Mouse (Mus musculus) spleen, adult 2 months (tissue): ENCODE measurements around the gene Prdx5. TPM values are rescaled to one million over a fixed set of nuclear protein-coding genes. Genes with fewer than 3 reads are reported as not detected.

Experiments used
- DNase-seq, 2 experiments: peaks; one replicate each; pipeline versions ENCODE4 v3.0.0 to v3.0.0-alpha.2; 2012 to 2021; ENCODE audit warnings: low spot score in 2 of 2, low read depth in 1 of 2
- H3K27ac ChIP-seq: fragments of 200-500 bp; 2 replicates; pipeline ENCODE4 v1.5.1; 2012; ENCODE audit warnings: low read length, inconsistent platforms; ENCODE audit not compliant: insufficient read depth
- H3K27me3 ChIP-seq: fragments of 200-500 bp; 2 replicates; pipeline ENCODE4 v1.6.1; 2012; ENCODE audit warnings: mild to moderate bottlenecking, moderate library complexity, low read length, inconsistent platforms; ENCODE audit not compliant: control insufficient read depth, insufficient read depth
- H3K36me3 ChIP-seq: fragments of 200-500 bp; 2 replicates; pipeline ENCODE4 v1.6.1; 2012; ENCODE audit warnings: mild to moderate bottlenecking, low read length, inconsistent platforms; ENCODE audit not compliant: control insufficient read depth, insufficient read depth
- H3K4me1 ChIP-seq: fragments of 200-500 bp; 2 replicates; pipeline ENCODE4 v1.6.1; 2011; ENCODE audit warnings: inconsistent platforms; ENCODE audit not compliant: control insufficient read depth, insufficient read depth, insufficient read length
- H3K4me3 ChIP-seq: fragments of 200-500 bp; 2 replicates; pipeline ENCODE4 v1.5.1; 2011; ENCODE audit warnings: mild to moderate bottlenecking, inconsistent platforms; ENCODE audit not compliant: insufficient read depth, insufficient read length; ENCODE audit errors: extremely low read depth
- CTCF ChIP-seq: fragments of 200-500 bp; IDR thresholded peaks from 2 replicates; pipeline ENCODE4 v1.5.1; 2011; ENCODE audit warnings: mild to moderate bottlenecking, inconsistent platforms; ENCODE audit not compliant: insufficient read depth, insufficient read length, insufficient replicate concordance; ENCODE audit errors: extremely low read depth
- POLR2A ChIP-seq: fragments of 200-500 bp; IDR thresholded peaks from 2 replicates; pipeline ENCODE4 v1.6.1; 2011; ENCODE audit warnings: low read depth, low read length, inconsistent platforms
- WGBS: fragments of 180-500 bp; shearing (Covaris S2); methylation state at CpG from one replicate; pipeline ENCODE4 v1.1.7; 2018; 5-methylcytosine and 5-hydroxymethylcytosine counted together
- polyA plus RNA-seq: library from polyadenylated mRNA; depleted of rRNA; stranded (reverse); fragments of >200 nt; gene quantifications from 2 replicates; pipeline ENCODE4 v1.2.3, GENCODE M21; 2012

The Prdx5 gene
- polyA plus RNA-seq, 1 experiment: 54.6 TPM

- no peaks in the 10 kb centered on the region for H3K36me3 ChIP-seq
- TF ChIP-seq POLR2A: no peak
- no peak for TF ChIP-seq CTCF
Observed at GRCm38 (mm10) chr19:6877965-6878364, 31.9 kb downstream of the Prdx5 start.

GRCm38 (mm10) chr19:6876799-6877198 is 33.1 kb downstream of the Prdx5 start:
- H3K4me1 ChIP-seq: peaks cover 9% of the 10 kb centered on the region; the same call in 1 of the 2 replicates
- no peaks in the 10 kb centered on the region for H3K27me3 ChIP-seq
- H3K36me3 ChIP-seq: no peaks in the 10 kb centered on the region
- TF ChIP-seq POLR2A (no peak), CTCF (no peak)
- no peak overlapping the region for H3K4me3 ChIP-seq
- H3K27ac ChIP-seq: no peak overlapping the region
- no peak for DNase-seq

More at GRCm38 (mm10) chr19:6877965-6878364, 31.9 kb downstream of the Prdx5 start:
- H3K4me3 ChIP-seq: no peak overlapping the region
- WGBS: 87% methylated on average over 4 of the region's 4 CpGs
- no peaks in the 10 kb centered on the region for H3K27me3 ChIP-seq
- no peak for DNase-seq
- H3K27ac ChIP-seq: no peak overlapping the region
- H3K4me1 ChIP-seq: no peaks in the 10 kb centered on the region

- TF ChIP-seq CTCF: no peak
- TF ChIP-seq POLR2A: no peak
- DNase-seq: no peak
- Histone ChIP-seq H3K27ac (no peak overlapping the region), H3K27me3 (no peaks in the 10 kb centered on the region), H3K4me3 (no peak overlapping the region), H3K36me3 (no peaks in the 10 kb centered on the region), H3K4me1 (peaks cover 17% of the 10 kb centered on the region; the same call in 1 of the 2 replicates)
- 87% methylated on average over 6 of the region's 6 CpGs for WGBS
Observed at GRCm38 (mm10) chr19:6875834-6876233, 34.1 kb downstream of the Prdx5 start.

- TF ChIP-seq CTCF (no peak), POLR2A (no peak)
- no peak for DNase-seq
- Histone ChIP-seq H3K36me3 (no peaks in the 10 kb centered on the region), H3K27me3 (no peaks in the 10 kb centered on the region), H3K27ac (no peak overlapping the region), H3K4me1 (peaks cover 19% of the 10 kb centered on the region; the same call in 1 of the 2 replicates), H3K4me3 (no peak overlapping the region)
- 87% methylated on average over 1 of the region's 1 CpGs for WGBS
Observed at GRCm38 (mm10) chr19:6874257-6874656, 35.6 kb downstream of the Prdx5 start.

GRCm38 (mm10) chr19:6872701-6873100 is 37.2 kb downstream of the Prdx5 start:
- Histone ChIP-seq H3K4me3 (no peak overlapping the region), H3K27ac (no peak overlapping the region), H3K4me1 (peaks cover 19% of the 10 kb centered on the region; the same call in 1 of the 2 replicates), H3K27me3 (no peaks in the 10 kb centered on the region), H3K36me3 (no peaks in the 10 kb centered on the region)
- DNase-seq: no peak
- 39% methylated on average over 3 of the region's 3 CpGs for WGBS
- TF ChIP-seq CTCF: no peak
- TF ChIP-seq POLR2A: no peak

GRCm38 (mm10) chr19:6871574-6872271 is 38.2 kb downstream of the Prdx5 start:
- DNase-seq: peak; percentile 45 to 50
- Histone ChIP-seq H3K4me3 (no peak overlapping the region), H3K27me3 (no peaks in the 10 kb centered on the region), H3K36me3 (no peaks in the 10 kb centered on the region), H3K27ac (peak overlapping the region; percentile 28), H3K4me1 (peaks cover 19% of the 10 kb centered on the region; the same call in 1 of the 2 replicates)
- WGBS: 30% methylated on average over 5 of the region's 5 CpGs
- no peak for TF ChIP-seq POLR2A
- peak; percentile 59; the same call in 1 of the 2 replicates for TF ChIP-seq CTCF

- no peak for TF ChIP-seq POLR2A
- TF ChIP-seq CTCF: no peak
- Histone ChIP-seq H3K4me1 (peaks cover 19% of the 10 kb centered on the region; the same call in 1 of the 2 replicates), H3K4me3 (peak overlapping the region; percentile 51), H3K27me3 (no peaks in the 10 kb centered on the region), H3K27ac (peak overlapping the region; percentile 69), H3K36me3 (no peaks in the 10 kb centered on the region)
- 1% methylated on average over 5 of the region's 5 CpGs for WGBS
- peak; percentile 49 to 59 for DNase-seq
Observed at GRCm38 (mm10) chr19:6869355-6869754, 40.6 kb downstream of the Prdx5 start.
